Mouse (Mus musculus) frontal cortex, adult (tissue): Measurements from ENCODE around the gene Mex3d.

ENCODE experiments used
- ATAC-seq: cut with Nextera tagmentation; 2 replicates; pipeline ENCODE4 v1.9.2; 2017; ENCODE audit warnings: mild to moderate bottlenecking, moderate library complexity, mixed read lengths; ENCODE audit not compliant: low TSS enrichment

Mex3d gene

GRCm38 (mm10) chr10:80412656-80413541 lies 25.4 kb upstream of the Mex3d start:
- peak; percentile 20; the same call in 1 of the 2 replicates for ATAC-seq

GRCm38 (mm10) chr10:80407924-80408323 lies 20.5 kb upstream of the Mex3d start:
- ATAC-seq, result no peak

- ATAC-seq, result peak; percentile 90
Measured at GRCm38 (mm10) chr10:80406684-80407501, 19.4 kb upstream of the Mex3d start, which contains the start of gene Uqcr11. TSS of gene Uqcr11 (minus strand) at chr10:80406830.

GRCm38 (mm10) chr10:80405481-80406173 lies 18.2 kb upstream of the Mex3d start:
- ATAC-seq, result no peak

GRCm38 (mm10) chr10:80403044-80403692 lies 15.7 kb upstream of the Mex3d start:
- ATAC-seq, result no peak

GRCm38 (mm10) chr10:80400704-80401161 lies 13.3 kb upstream of the Mex3d start:
- ATAC-seq, result no peak

GRCm38 (mm10) chr10:80399973-80400703 lies 12.7 kb upstream of the Mex3d start:
- ATAC-seq, result peak; percentile 3

GRCm38 (mm10) chr10:80399191-80399972 lies 11.9 kb upstream of the Mex3d start, which contains the start of gene Mbd3:
TSS of gene Mbd3 (minus strand) at chr10:80399550.
- ATAC-seq, result peak; percentile 85

- ATAC-seq, result peak; percentile 56
Measured at GRCm38 (mm10) chr10:80398719-80399190, 11.3 kb upstream of the Mex3d start.

- no peak for ATAC-seq
Measured at GRCm38 (mm10) chr10:80398174-80398535, 10.7 kb upstream of the Mex3d start.

GRCm38 (mm10) chr10:80397524-80398173 lies 10.2 kb upstream of the Mex3d start:
- no peak for ATAC-seq

GRCm38 (mm10) chr10:80396822-80397523 lies 9.5 kb upstream of the Mex3d start:
- ATAC-seq, result no peak

GRCm38 (mm10) chr10:80395025-80395627 lies 7.7 kb upstream of the Mex3d start:
- no peak for ATAC-seq

- no peak for ATAC-seq
Measured at GRCm38 (mm10) chr10:80392687-80393086, 5.2 kb upstream of the Mex3d start.

- ATAC-seq, result no peak
Measured at GRCm38 (mm10) chr10:80390697-80391096, 3.2 kb upstream of the Mex3d start.

- no peak for ATAC-seq
Measured at GRCm38 (mm10) chr10:80389185-80389708, 1.8 kb upstream of the Mex3d start.

GRCm38 (mm10) chr10:80388731-80389130 lies 1.3 kb upstream of the Mex3d start:
- no peak for ATAC-seq
